Mouse (Mus musculus) heart, adult 2 months (tissue): Measurements from ENCODE around the gene Tm4sf20. TPM values are rescaled to one million over a fixed set of nuclear protein-coding genes. Genes with fewer than 3 reads are reported as not detected.
A peak's percentile ranks its signal among the peaks of the same experiment; 100 is the strongest.

Experiments used
- DNase-seq, 2 experiments: peaks; one replicate each; pipeline ENCODE4 v3.0.0; 2021
- H3K27ac ChIP-seq: fragments of 200-600 bp; 2 replicates; pipeline ENCODE4 v1.8.1; 2022
- H3K27me3 ChIP-seq: fragments of 200-500 bp; 2 replicates; pipeline ENCODE4 v1.6.1; 2012; ENCODE audit warnings: mild to moderate bottlenecking, low read length, inconsistent platforms, mixed read lengths; ENCODE audit not compliant: control insufficient read depth, insufficient read depth
- H3K36me3 ChIP-seq: fragments of 200-500 bp; 2 replicates; pipeline ENCODE4 v1.6.1; 2012; ENCODE audit warnings: low read length, inconsistent platforms; ENCODE audit not compliant: control insufficient read depth, insufficient read depth
- H3K4me1 ChIP-seq: fragments of 200-500 bp; 2 replicates; pipeline ENCODE4 v1.6.1; 2011; ENCODE audit warnings: low read length; ENCODE audit not compliant: control insufficient read depth, insufficient read depth
- H3K4me3 ChIP-seq: fragments of 200-600 bp; 2 replicates; pipeline ENCODE4 v1.8.1; 2022
- H3K79me2 ChIP-seq: fragments of 200-500 bp; replicated peaks from 2 replicates; pipeline ENCODE4 v1.6.1; 2012; ENCODE audit warnings: mild to moderate bottlenecking, inconsistent platforms, low read length, moderate library complexity, mixed read lengths; ENCODE audit not compliant: control insufficient read depth, insufficient read depth
- H3K9ac ChIP-seq: fragments of 200-500 bp; 2 replicates; pipeline ENCODE4 v1.6.1; 2012; ENCODE audit warnings: low read depth, mild to moderate bottlenecking, control low read depth, inconsistent platforms, low read length, mixed read lengths
- CTCF ChIP-seq: fragments of 200-600 bp; IDR thresholded peaks from 2 replicates; pipeline ENCODE4 v1.8.1; 2022; ENCODE audit warnings: antibody characterized with exemption, mild to moderate bottlenecking, moderate library complexity
- EP300 ChIP-seq: fragments of 200-500 bp; IDR thresholded peaks from 2 replicates; pipeline ENCODE4 v1.6.1; 2011; ENCODE audit warnings: low read depth, low read length, control low read depth; ENCODE audit not compliant: insufficient read depth
- POLR2A ChIP-seq: fragments of 200-500 bp; IDR thresholded peaks from 2 replicates; pipeline ENCODE4 v1.6.1; 2011; ENCODE audit warnings: mild to moderate bottlenecking, low read depth, low read length, control low read depth; ENCODE audit not compliant: insufficient read depth
- WGBS: fragments of 180-500 bp; shearing (Covaris S2); methylation state at CpG from one replicate; pipeline ENCODE4 v1.1.7; 2018; 5-methylcytosine and 5-hydroxymethylcytosine counted together
- intact Hi-C: fragments of 180-260 bp; cut with DNase I; formaldehyde crosslinking; loops from one replicate; pipeline ENCODE4 v1.15.1; 2025
- polyA plus RNA-seq: library from polyadenylated mRNA; depleted of rRNA; stranded (reverse); fragments of >200 nt; gene quantifications from 2 replicates; pipeline ENCODE4 v1.2.3, GENCODE M21; 2012
- total RNA-seq, 2 experiments: library from RNA; stranded (reverse); gene quantifications; 2 replicates each; pipeline ENCODE4 v1.2.3; 2021

Gene Tm4sf20
- total and polyA plus RNA-seq, 3 experiments: not detected

GRCm38 (mm10) chr1:82773208-82773607 is 4.9 kb upstream of the Tm4sf20 start:
- Histone ChIP-seq H3K9ac (no peak overlapping the region), H3K27ac (no peak overlapping the region), H3K4me1 (no peaks in the 10 kb centered on the region), H3K79me2 (no peaks in the 10 kb centered on the region), H3K36me3 (no peaks in the 10 kb centered on the region), H3K27me3 (no peaks in the 10 kb centered on the region), H3K4me3 (no peak overlapping the region)
- intact Hi-C loops: no loop called here
- TF ChIP-seq EP300 (no peak), POLR2A (no peak), CTCF (no peak)
- WGBS: 67% methylated on average over 5 of the region's 5 CpGs
- no peak for DNase-seq

GRCm38 (mm10) chr1:82772428-82772827 is 4.2 kb upstream of the Tm4sf20 start:
- intact Hi-C loops: no loop called here

DNA sequence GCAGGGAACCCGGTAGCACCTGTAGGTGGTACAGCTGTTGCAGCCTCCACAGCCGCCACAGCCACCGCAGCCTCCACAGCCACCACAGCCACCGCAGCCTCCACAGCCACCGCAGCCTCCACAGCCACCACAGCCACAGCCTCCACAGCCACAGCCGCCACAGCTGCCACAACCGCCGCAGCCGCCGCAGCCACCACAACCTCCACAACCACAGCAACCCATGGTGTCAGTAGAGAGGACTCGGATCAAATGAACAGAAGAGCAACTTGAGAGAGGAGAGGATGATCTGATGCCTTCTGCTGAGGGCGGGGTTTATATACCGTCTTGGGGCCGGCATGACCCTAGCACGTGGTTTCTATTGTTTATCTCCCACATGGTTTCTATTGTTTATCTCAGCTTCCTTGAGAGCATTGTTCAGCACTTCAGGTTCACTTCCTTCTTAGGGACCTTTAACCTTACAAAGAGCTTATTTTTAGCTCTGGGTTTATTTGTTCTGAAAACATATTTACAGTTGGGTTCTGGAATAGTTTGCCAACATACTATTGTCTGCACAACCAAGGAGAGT is 2.8 kb upstream of the Tm4sf20 start, which contains the start of gene Gm47791:
TSS of gene Gm47791 (minus strand) at position 222 of the 565 bp plus-strand sequence.
- no peaks in the 10 kb centered on the region for H3K27me3 ChIP-seq
- TF ChIP-seq POLR2A (no peak), EP300 (no peak), CTCF (no peak)
- no peaks in the 10 kb centered on the region for H3K36me3 ChIP-seq
- intact Hi-C loops: no loop called here
- DNase-seq: no peak
- H3K4me1 ChIP-seq: no peaks in the 10 kb centered on the region
- H3K79me2 ChIP-seq: no peaks in the 10 kb centered on the region
- no peak within 1 kb of the TSS for H3K27ac ChIP-seq
- 73% methylated on average over 14 of the region's 15 CpGs for WGBS
- no peak within 1 kb of the TSS for H3K9ac ChIP-seq
- no peak within 1 kb of the TSS for H3K4me3 ChIP-seq

More at GRCm38 (mm10) chr1:82772428-82772827, 4.2 kb upstream of the Tm4sf20 start:
- no peak overlapping the region for H3K27ac ChIP-seq
- DNase-seq: no peak
- H3K27me3 ChIP-seq: no peaks in the 10 kb centered on the region
- 81% methylated on average over 4 of the region's 4 CpGs for WGBS
- H3K9ac ChIP-seq: no peak overlapping the region
- no peaks in the 10 kb centered on the region for H3K4me1 ChIP-seq
- H3K79me2 ChIP-seq: no peaks in the 10 kb centered on the region
- H3K36me3 ChIP-seq: no peaks in the 10 kb centered on the region
- no peak overlapping the region for H3K4me3 ChIP-seq
- TF ChIP-seq POLR2A (no peak), EP300 (no peak), CTCF (no peak)

DNA sequence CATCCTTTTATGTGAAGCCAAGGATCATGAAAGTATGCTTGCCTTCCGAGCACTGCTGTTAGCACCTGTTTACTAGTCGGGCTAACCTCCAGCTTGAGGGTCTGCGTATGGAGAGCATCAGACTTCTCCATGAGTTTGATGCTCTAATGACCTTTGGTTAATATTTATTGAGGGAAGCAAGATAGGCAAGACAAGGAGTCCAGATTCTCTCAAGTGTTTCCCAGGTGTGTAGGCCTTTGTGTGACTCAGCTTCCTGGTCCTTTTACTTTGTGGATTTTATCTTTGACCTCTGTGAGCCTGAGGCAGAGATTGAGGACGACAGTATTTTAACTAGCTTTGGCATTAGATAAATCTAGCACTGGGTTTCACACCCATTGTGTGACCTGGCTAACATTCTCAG is 1.6 kb downstream of the Tm4sf20 start:
- no peak for TF ChIP-seq POLR2A
- no peak for TF ChIP-seq EP300
- no peak for TF ChIP-seq CTCF
- intact Hi-C loops: no loop called here
- Histone ChIP-seq H3K4me3 (no peak overlapping the region), H3K79me2 (no peaks in the 10 kb centered on the region), H3K27ac (no peak overlapping the region), H3K27me3 (no peaks in the 10 kb centered on the region), H3K9ac (no peak overlapping the region), H3K36me3 (no peaks in the 10 kb centered on the region), H3K4me1 (no peaks in the 10 kb centered on the region)
- DNase-seq: no peak
- WGBS: 55% methylated on average over 4 of the region's 4 CpGs

DNA sequence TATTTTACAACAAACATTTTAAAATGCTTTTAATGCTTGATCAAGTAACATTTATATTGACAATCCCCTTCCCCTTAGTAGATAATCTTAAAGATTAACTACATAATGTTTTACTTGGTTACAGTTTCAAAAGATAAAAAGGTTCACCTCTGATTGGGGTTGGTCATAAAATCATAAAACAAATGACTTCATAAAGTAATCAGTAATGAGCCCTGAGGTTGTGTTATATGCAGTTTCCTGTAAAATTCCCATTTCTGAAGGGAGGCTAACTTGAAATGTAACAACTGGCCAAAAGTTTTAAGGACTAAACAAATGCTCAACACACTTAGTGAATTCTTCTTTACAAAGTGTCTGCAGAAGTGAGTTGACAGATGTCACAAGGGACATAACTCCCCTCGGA is 2.0 kb downstream of the Tm4sf20 start:
- Histone ChIP-seq H3K9ac (no peak overlapping the region), H3K27ac (no peak overlapping the region), H3K4me1 (no peaks in the 10 kb centered on the region), H3K79me2 (no peaks in the 10 kb centered on the region), H3K36me3 (no peaks in the 10 kb centered on the region), H3K4me3 (no peak overlapping the region), H3K27me3 (no peaks in the 10 kb centered on the region)
- TF ChIP-seq POLR2A: no peak
- TF ChIP-seq CTCF: no peak
- no peak for TF ChIP-seq EP300
- intact Hi-C loops: no loop called here
- no peak for DNase-seq
- 13% methylated on average over 1 of the region's 1 CpGs for WGBS

- Histone ChIP-seq H3K36me3 (no peaks in the 10 kb centered on the region), H3K4me3 (no peak overlapping the region), H3K79me2 (no peaks in the 10 kb centered on the region), H3K27me3 (no peaks in the 10 kb centered on the region), H3K27ac (no peak overlapping the region), H3K4me1 (no peaks in the 10 kb centered on the region), H3K9ac (no peak overlapping the region)
- TF ChIP-seq POLR2A (no peak), CTCF (peak; percentile 10; the same call in 1 of the 2 replicates)
- 79% methylated on average over 1 of the region's 1 CpGs for WGBS
- no peak for DNase-seq
- intact Hi-C loops: no loop called here
Observed at GRCm38 (mm10) chr1:82762274-82762673, 6.0 kb downstream of the Tm4sf20 start.
